Mouse (Mus musculus) cerebellum, postnatal 36 days (tissue): ENCODE data around the gene 4933411K16Rik.
"Not testable (repeated sequence)": the region's sequence is repeated elsewhere in the genome, so short reads cannot be mapped to it uniquely, and the experiment has no call there.

Experiments used
- DNase-seq, 2 experiments: peaks; one replicate each; pipeline ENCODE4 v3.0.0; 2021 to 2022; ENCODE audit warnings: mixed read lengths in 2 of 2

4933411K16Rik gene

GRCm38 (mm10) chr19:42081613-42082012, 29.6 kb downstream of the 4933411K16Rik start:
- DNase-seq: not testable (repeated sequence)

GRCm38 (mm10) chr19:42085690-42086089, 33.6 kb downstream of the 4933411K16Rik start:
- no peak for DNase-seq

- peak; percentile 92 to 93 for DNase-seq
Measured at GRCm38 (mm10) chr19:42086166-42086565, 34.1 kb downstream of the 4933411K16Rik start, which contains the start of gene Morn4. Gene Morn4 (minus strand): TSS chr19:42086357.

- DNase-seq: peak; percentile 60 to 62
Measured at GRCm38 (mm10) chr19:42089103-42089747, 37.2 kb downstream of the 4933411K16Rik start.

GRCm38 (mm10) chr19:42089748-42090595, 37.9 kb downstream of the 4933411K16Rik start, which contains the start of gene Pi4k2a:
Gene Pi4k2a (plus strand): TSS chr19:42090470.
- peak; percentile 98 for DNase-seq

- no peak for DNase-seq
Measured at GRCm38 (mm10) chr19:42090637-42091141, 38.6 kb downstream of the 4933411K16Rik start.

GRCm38 (mm10) chr19:42099406-42099805, 47.4 kb downstream of the 4933411K16Rik start:
- DNase-seq: no peak
